Mouse (Mus musculus) T-cell, adult 2 months (primary cell): ENCODE results near the gene Pi4kb.

Source experiments
- DNase-seq: peaks from one replicate; pipeline ENCODE4 v3.0.0; 2022; ENCODE audit warnings: low spot score

The Pi4kb gene

GRCm38 (mm10) chr3:94953764-94954616 lies 20.5 kb upstream of the Pi4kb start, which contains the start of gene Rfx5:
Rfx5 (plus strand) TSS chr3:94954075.
- peak; percentile 96 for DNase-seq

GRCm38 (mm10) chr3:94958295-94958694 lies 16.2 kb upstream of the Pi4kb start:
- DNase-seq = no peak

- DNase-seq = no peak
These were observed 14.7 kb upstream of the Pi4kb start for GRCm38 (mm10) chr3:94959871-94960270.

GRCm38 (mm10) chr3:94960322-94960721 lies 14.2 kb upstream of the Pi4kb start:
- no peak for DNase-seq

GRCm38 (mm10) chr3:94964989-94965388 lies 9.5 kb upstream of the Pi4kb start:
- no peak for DNase-seq

- no peak for DNase-seq
These were observed 8.7 kb upstream of the Pi4kb start for GRCm38 (mm10) chr3:94965878-94966277.

- DNase-seq = no peak
These were observed 2.0 kb upstream of the Pi4kb start for GRCm38 (mm10) chr3:94972552-94972951.

- DNase-seq = no peak
These were observed 911 bp upstream of the Pi4kb start for GRCm38 (mm10) chr3:94973620-94974019.

- DNase-seq = no peak
These were observed 454 bp upstream of the Pi4kb start for GRCm38 (mm10) chr3:94974026-94974527.

- no peak for DNase-seq
These were observed 9.8 kb downstream of the Pi4kb start for GRCm38 (mm10) chr3:94984312-94984711.

- DNase-seq = no peak
These were observed 11.0 kb downstream of the Pi4kb start for GRCm38 (mm10) chr3:94985513-94985912.

- DNase-seq = no peak
These were observed 13.0 kb downstream of the Pi4kb start for GRCm38 (mm10) chr3:94987578-94987977.

- DNase-seq = no peak
These were observed 14.7 kb downstream of the Pi4kb start for GRCm38 (mm10) chr3:94989159-94989761.

GRCm38 (mm10) chr3:94996946-94997345 lies 22.4 kb downstream of the Pi4kb start:
- DNase-seq = peak; percentile 79

GRCm38 (mm10) chr3:95002569-95002968 lies 28.0 kb downstream of the Pi4kb start:
- DNase-seq = no peak

- DNase-seq = no peak
These were observed 28.7 kb downstream of the Pi4kb start for GRCm38 (mm10) chr3:95003273-95003672.

GRCm38 (mm10) chr3:95005651-95006050 lies 31.1 kb downstream of the Pi4kb start:
- DNase-seq = no peak

GRCm38 (mm10) chr3:95007706-95008105 lies 33.2 kb downstream of the Pi4kb start:
- DNase-seq = no peak

- DNase-seq = no peak
These were observed 35.9 kb downstream of the Pi4kb start for GRCm38 (mm10) chr3:95010396-95010795.

GRCm38 (mm10) chr3:95012982-95013381 lies 38.5 kb downstream of the Pi4kb start:
- DNase-seq = no peak

- DNase-seq = no peak
These were observed 39.3 kb downstream of the Pi4kb start for GRCm38 (mm10) chr3:95013699-95014427.

- DNase-seq = peak; percentile 39
These were observed 40.1 kb downstream of the Pi4kb start for GRCm38 (mm10) chr3:95014428-95015151.
